Mouse (Mus musculus) stomach, postnatal 0 days (tissue): Measurements from ENCODE around the gene Tceal8.

Source experiments
- CTCF ChIP-seq: IDR thresholded peaks from 2 replicates; pipeline ENCODE4 v1.5.1; 2016; ENCODE audit warnings: antibody characterized with exemption, low read depth, mild to moderate bottlenecking, moderate library complexity
- EP300 ChIP-seq: optimal IDR thresholded peaks from 2 replicates; pipeline ENCODE3; 2016; ENCODE audit warnings: antibody characterized with exemption

DNA sequence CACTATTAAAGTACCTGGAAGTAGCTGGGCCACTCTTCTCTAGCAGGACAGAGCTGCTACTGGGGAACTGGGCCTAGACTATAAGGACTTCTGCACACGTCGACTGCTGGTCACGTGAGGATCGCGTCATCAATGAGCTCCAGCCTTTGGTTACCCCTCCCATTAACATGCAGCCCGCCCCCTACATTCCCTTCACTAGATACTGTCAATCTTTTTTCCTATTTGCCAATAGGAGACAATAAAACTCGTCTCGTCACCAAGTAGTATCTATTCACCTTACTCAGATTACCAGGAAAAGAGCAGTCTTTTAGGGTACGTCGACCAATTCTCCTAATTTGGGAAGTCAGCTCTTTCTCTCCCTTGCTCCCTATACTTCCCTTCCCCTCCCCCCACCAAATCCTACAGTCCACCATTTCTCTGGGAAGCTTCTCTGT, at the start of gene Tceal8:
- TF ChIP-seq CTCF (peak; percentile 29; the same call in 1 of the 2 replicates), EP300 (no peak)
